Mouse (Mus musculus): ENCODE measurements around the gene C530008M17Rik.

DNA sequence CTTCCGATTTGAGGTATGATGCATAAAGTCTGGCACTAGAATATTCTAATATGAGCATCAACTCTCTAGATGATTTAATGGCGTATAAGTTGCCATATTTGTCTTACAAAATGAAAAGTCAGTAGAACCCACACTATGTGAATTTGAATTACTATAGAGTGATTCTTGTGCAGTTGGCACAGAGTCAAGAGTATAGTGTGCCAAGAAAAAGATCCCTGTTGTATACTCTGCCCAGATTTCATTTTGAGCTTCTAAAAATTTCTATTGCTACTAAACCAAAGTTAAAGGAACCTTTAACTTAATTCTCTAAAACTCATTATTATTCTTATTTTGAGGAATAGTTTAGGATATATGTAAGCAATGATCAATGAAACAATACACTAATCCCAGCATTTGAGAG lies at the start of gene C530008M17Rik:
- TF ChIP-seq FLI1 (IDR thresholded peaks at IDR 0.05; ENCODE audit: low read length) (no peak), GATA1 (IDR thresholded peaks at IDR 0.05; ENCODE audit: borderline replicate concordance, low read length) (no peak)
